Mouse (Mus musculus) hindbrain, embryonic 11.5 days (tissue): ENCODE measurements around the gene Sgk1. TPM values are rescaled to one million over a fixed set of nuclear protein-coding genes. Genes with fewer than 3 reads are reported as not detected.

Source experiments
- ATAC-seq: fragments of 200-750 bp; cut with Nextera tagmentation; 2 replicates; pipeline ENCODE4 v1.8.0; 2017; ENCODE audit warnings: mild to moderate bottlenecking, moderate TSS enrichment, moderate library complexity; ENCODE audit not compliant: low FRiP score
- DNase-seq: peaks from one replicate; pipeline ENCODE4 v3.0.0-alpha.2; 2015; ENCODE audit warnings: low spot score
- H3K27ac ChIP-seq: fragments of 300-500 bp; sonication (generic); 2 replicates; pipeline ENCODE4 v1.5.1; 2014; ENCODE audit warnings: mild to moderate bottlenecking, low read depth, low read length
- H3K27me3 ChIP-seq: fragments of 300-500 bp; sonication (generic); 2 replicates; pipeline ENCODE4 v1.6.1; 2014; ENCODE audit warnings: mild to moderate bottlenecking, low read length, moderate library complexity, mixed read lengths; ENCODE audit not compliant: control insufficient read depth, insufficient read depth
- H3K36me3 ChIP-seq: fragments of 300-500 bp; sonication (generic); 2 replicates; pipeline ENCODE4 v1.6.1; 2014; ENCODE audit warnings: mild to moderate bottlenecking, low read length, moderate library complexity, mixed read lengths; ENCODE audit not compliant: control insufficient read depth, insufficient read depth
- H3K4me1 ChIP-seq: fragments of 300-500 bp; sonication (generic); replicated peaks from 2 replicates; pipeline ENCODE4 v1.6.1; 2014; ENCODE audit warnings: low read length, mixed read lengths; ENCODE audit not compliant: control insufficient read depth, insufficient read depth
- H3K4me2 ChIP-seq: fragments of 300-500 bp; sonication (generic); replicated peaks from 2 replicates; pipeline ENCODE4 v1.6.1; 2014; ENCODE audit warnings: mild to moderate bottlenecking, low read depth, low read length
- H3K4me3 ChIP-seq: fragments of 300-500 bp; sonication (generic); 2 replicates; pipeline ENCODE4 v1.5.1; 2014; ENCODE audit warnings: low read depth, low read length
- H3K9ac ChIP-seq: fragments of 300-500 bp; sonication (generic); 2 replicates; pipeline ENCODE4 v1.6.1; 2014; ENCODE audit warnings: low read depth, low read length
- H3K9me3 ChIP-seq: fragments of 300-500 bp; sonication (generic); 2 replicates; pipeline ENCODE4 v1.6.1; 2016; ENCODE audit warnings: low read length; ENCODE audit not compliant: control insufficient read depth
- WGBS: fragments of 180-500 bp; shearing (Covaris S2); extraction: QIAGEN DNeasy Blood & Tissue Kit; methylation state at CpG from one replicate; pipeline ENCODE4 v1.1.7; 2014; 5-methylcytosine and 5-hydroxymethylcytosine counted together
- polyA plus RNA-seq: library from polyadenylated mRNA; unstranded; fragments of >200 nt; fragmentation: Nextera tagmentation; extraction: Ambion mirVana; gene quantifications from 2 replicates; pipeline ENCODE4 v1.2.1, GENCODE M21; 2014

The Sgk1 gene
- polyA plus RNA-seq, 1 experiment from 2014 or later, result 24.6 TPM

- 75% methylated on average over 2 of the region's 2 CpGs for WGBS
- no peak for ATAC-seq
- H3K4me1 ChIP-seq, result no peaks in the 10 kb centered on the region
- H3K4me2 ChIP-seq, result no peak overlapping the region
- no peak for DNase-seq
- no peak overlapping the region for H3K4me3 ChIP-seq
- H3K36me3 ChIP-seq, result no peaks in the 10 kb centered on the region
- H3K9me3 ChIP-seq, result no peaks in the 10 kb centered on the region
- no peak overlapping the region for H3K27ac ChIP-seq
- H3K9ac ChIP-seq, result no peak overlapping the region
- no peaks in the 10 kb centered on the region for H3K27me3 ChIP-seq
Measured at GRCm38 (mm10) chr10:21904151-21904550, 22.2 kb downstream of the Sgk1 start.

- H3K9ac ChIP-seq, result no peak overlapping the region
- no peaks in the 10 kb centered on the region for H3K9me3 ChIP-seq
- H3K27ac ChIP-seq, result no peak overlapping the region
- ATAC-seq (no peak), DNase-seq (no peak)
- no peak overlapping the region for H3K4me2 ChIP-seq
- H3K27me3 ChIP-seq, result no peaks in the 10 kb centered on the region
- no peaks in the 10 kb centered on the region for H3K4me1 ChIP-seq
- WGBS, result 97% methylated on average over 1 of the region's 1 CpGs
- H3K4me3 ChIP-seq, result no peak overlapping the region
- no peaks in the 10 kb centered on the region for H3K36me3 ChIP-seq
Measured at GRCm38 (mm10) chr10:21905616-21906015, 23.6 kb downstream of the Sgk1 start.

GRCm38 (mm10) chr10:21906894-21907446 lies 25.0 kb downstream of the Sgk1 start:
- ATAC-seq (no peak), DNase-seq (no peak)
- Histone ChIP-seq H3K4me1 (no peaks in the 10 kb centered on the region), H3K4me3 (no peak overlapping the region), H3K27me3 (no peaks in the 10 kb centered on the region), H3K9ac (no peak overlapping the region), H3K4me2 (no peak overlapping the region), H3K36me3 (no peaks in the 10 kb centered on the region), H3K27ac (no peak overlapping the region), H3K9me3 (no peaks in the 10 kb centered on the region)
- WGBS, result 33% methylated on average over 5 of the region's 5 CpGs

- no peaks in the 10 kb centered on the region for H3K27me3 ChIP-seq
- DNase-seq, result no peak
- H3K27ac ChIP-seq, result no peak overlapping the region
- no peaks in the 10 kb centered on the region for H3K4me1 ChIP-seq
- H3K9me3 ChIP-seq, result no peaks in the 10 kb centered on the region
- no peak for ATAC-seq
- no peak overlapping the region for H3K4me3 ChIP-seq
- H3K36me3 ChIP-seq, result no peaks in the 10 kb centered on the region
- no peak overlapping the region for H3K9ac ChIP-seq
- 77% methylated on average over 3 of the region's 3 CpGs for WGBS
- no peak overlapping the region for H3K4me2 ChIP-seq
Measured at GRCm38 (mm10) chr10:21907784-21908183, 25.8 kb downstream of the Sgk1 start.

- no peaks in the 10 kb centered on the region for H3K36me3 ChIP-seq
- no peak overlapping the region for H3K4me2 ChIP-seq
- H3K4me3 ChIP-seq, result no peak overlapping the region
- WGBS, result 94% methylated on average over 1 of the region's 1 CpGs
- DNase-seq (no peak), ATAC-seq (no peak)
- H3K9ac ChIP-seq, result no peak overlapping the region
- no peak overlapping the region for H3K27ac ChIP-seq
- H3K27me3 ChIP-seq, result no peaks in the 10 kb centered on the region
- no peaks in the 10 kb centered on the region for H3K4me1 ChIP-seq
- H3K9me3 ChIP-seq, result no peaks in the 10 kb centered on the region
Measured at GRCm38 (mm10) chr10:21908686-21909085, 26.7 kb downstream of the Sgk1 start.

GRCm38 (mm10) chr10:21910334-21910733 lies 28.4 kb downstream of the Sgk1 start:
- no peak overlapping the region for H3K27ac ChIP-seq
- WGBS, result 91% methylated on average over 9 of the region's 9 CpGs
- DNase-seq (no peak), ATAC-seq (no peak)
- H3K27me3 ChIP-seq, result no peaks in the 10 kb centered on the region
- no peaks in the 10 kb centered on the region for H3K4me1 ChIP-seq
- H3K4me3 ChIP-seq, result no peak overlapping the region
- no peak overlapping the region for H3K4me2 ChIP-seq
- H3K36me3 ChIP-seq, result no peaks in the 10 kb centered on the region
- no peak overlapping the region for H3K9ac ChIP-seq
- no peaks in the 10 kb centered on the region for H3K9me3 ChIP-seq

GRCm38 (mm10) chr10:21911303-21911947 lies 29.4 kb downstream of the Sgk1 start:
- no peak for DNase-seq
- WGBS, result 77% methylated on average over 10 of the region's 10 CpGs
- H3K4me1 ChIP-seq, result no peaks in the 10 kb centered on the region

GRCm38 (mm10) chr10:21914751-21915150 lies 32.8 kb downstream of the Sgk1 start:
- no peaks in the 10 kb centered on the region for H3K4me1 ChIP-seq
- no peak overlapping the region for H3K4me2 ChIP-seq
- ATAC-seq, result no peak
- H3K9me3 ChIP-seq, result no peaks in the 10 kb centered on the region
- no peak for DNase-seq
- no peak overlapping the region for H3K27ac ChIP-seq
- H3K36me3 ChIP-seq, result no peaks in the 10 kb centered on the region
- H3K9ac ChIP-seq, result no peak overlapping the region
- H3K27me3 ChIP-seq, result no peaks in the 10 kb centered on the region
- 8% methylated on average over 1 of the region's 1 CpGs for WGBS
- H3K4me3 ChIP-seq, result no peak overlapping the region

More at GRCm38 (mm10) chr10:21911303-21911947, 29.4 kb downstream of the Sgk1 start:
- Histone ChIP-seq H3K9me3 (no peaks in the 10 kb centered on the region), H3K27me3 (no peaks in the 10 kb centered on the region), H3K4me2 (no peak overlapping the region), H3K36me3 (no peaks in the 10 kb centered on the region), H3K4me3 (no peak overlapping the region), H3K27ac (no peak overlapping the region), H3K9ac (no peak overlapping the region)
- no peak for ATAC-seq
